Mouse (Mus musculus) limb, embryonic 14.5 days (tissue): Measurements from ENCODE around the gene Krtcap2. TPM values are rescaled to one million over a fixed set of nuclear protein-coding genes. Genes with fewer than 3 reads are reported as not detected.
A peak's percentile ranks its signal among the peaks of the same experiment; 100 is the strongest.

Source experiments
- ATAC-seq: fragments of 200-750 bp; cut with Nextera tagmentation; 2 replicates; pipeline ENCODE4 v1.8.0; 2017; ENCODE audit warnings: low read depth, moderate number of reproducible peaks, moderate TSS enrichment; ENCODE audit not compliant: low FRiP score
- DNase-seq: peaks from one replicate; pipeline ENCODE4 v3.0.0-alpha.2; 2015; ENCODE audit warnings: low spot score
- H3K27ac ChIP-seq: fragments of 300-500 bp; sonication (generic); replicated peaks from 2 replicates; pipeline ENCODE4 v1.5.1; 2014; ENCODE audit warnings: low read depth, mild to moderate bottlenecking, low read length, moderate library complexity, mixed read lengths
- H3K27me3 ChIP-seq: fragments of 300-500 bp; sonication (generic); 2 replicates; pipeline ENCODE4 v1.6.1; 2014; ENCODE audit warnings: low read length, mixed read lengths; ENCODE audit not compliant: control insufficient read depth, insufficient read depth
- H3K36me3 ChIP-seq: fragments of 300-500 bp; sonication (generic); 2 replicates; pipeline ENCODE4 v1.6.1; 2014; ENCODE audit warnings: mild to moderate bottlenecking, low read length, moderate library complexity, mixed read lengths; ENCODE audit not compliant: control insufficient read depth, insufficient read depth
- H3K4me1 ChIP-seq: fragments of 300-500 bp; sonication (generic); 2 replicates; pipeline ENCODE4 v1.6.1; 2014; ENCODE audit warnings: antibody characterized with exemption, low read length, mixed read lengths; ENCODE audit not compliant: control insufficient read depth, insufficient read depth
- H3K4me2 ChIP-seq: fragments of 300-500 bp; sonication (generic); replicated peaks from 2 replicates; pipeline ENCODE4 v1.6.1; 2014; ENCODE audit warnings: low read depth, mild to moderate bottlenecking, low read length, moderate library complexity; ENCODE audit not compliant: severe bottlenecking
- H3K4me3 ChIP-seq: fragments of 300-500 bp; sonication (generic); replicated peaks from 2 replicates; pipeline ENCODE4 v1.5.1; 2014; ENCODE audit warnings: low read length
- H3K9ac ChIP-seq: fragments of 300-500 bp; sonication (generic); 2 replicates; pipeline ENCODE4 v1.6.1; 2014; ENCODE audit warnings: mild to moderate bottlenecking, low read depth, low read length, moderate library complexity; ENCODE audit not compliant: severe bottlenecking
- H3K9me3 ChIP-seq: fragments of 300-500 bp; sonication (generic); 2 replicates; pipeline ENCODE4 v1.6.1; 2016; ENCODE audit warnings: low read length; ENCODE audit not compliant: control insufficient read depth
- POLR2A ChIP-seq: fragments of 200-500 bp; IDR thresholded peaks from 2 replicates; pipeline ENCODE4 v1.8.0; 2012; ENCODE audit warnings: inconsistent platforms, mild to moderate bottlenecking, moderate library complexity, borderline replicate concordance; ENCODE audit not compliant: insufficient read depth, insufficient read length; ENCODE audit errors: extremely low read depth
- WGBS: fragments of 180-500 bp; shearing (Covaris S2); extraction: QIAGEN DNeasy Blood & Tissue Kit; methylation state at CpG from one replicate; pipeline ENCODE4 v1.1.7; 2014; 5-methylcytosine and 5-hydroxymethylcytosine counted together
- polyA plus RNA-seq, 2 experiments: library from polyadenylated mRNA; depleted of rRNA in 1 of 2; stranded (reverse) in 1 of 2; unstranded in 1 of 2; fragments of >200 nt; fragmentation: Nextera tagmentation in 1 of 2; extraction: Ambion mirVana in 1 of 2; gene quantifications; 2 replicates each; pipeline versions ENCODE4 v1.2.1 to v1.2.3; 2012 to 2014

The Krtcap2 gene
- polyA plus RNA-seq, 2 experiments, result 121 to 353 TPM

DNA sequence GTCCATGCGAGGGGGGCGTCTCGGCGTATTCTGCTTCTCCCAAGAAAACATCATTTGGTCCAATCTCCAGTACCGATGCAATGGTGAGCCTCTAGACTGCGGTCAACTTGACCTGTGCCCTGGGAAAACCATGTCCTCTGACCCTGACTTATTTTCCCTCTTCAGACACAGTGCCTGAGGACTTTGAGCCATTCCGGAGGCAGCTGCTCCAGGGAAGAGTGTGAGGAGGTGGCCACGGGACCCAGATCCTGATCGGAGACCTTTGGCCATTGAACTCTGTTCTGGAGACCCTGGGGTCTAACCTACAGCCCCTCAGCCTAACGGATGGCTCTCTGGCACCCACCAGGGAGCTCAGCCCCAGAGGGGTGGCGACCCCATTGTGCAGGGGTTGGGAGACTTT, 19.4 kb upstream of the Krtcap2 start:
- H3K9me3 ChIP-seq, result no peaks in the 10 kb centered on the region
- DNase-seq, result no peak
- no peak for ATAC-seq
- peak overlapping the region; percentile 43; the same call in 1 of the 2 replicates for H3K9ac ChIP-seq
- WGBS, result 37% methylated on average over 11 of the region's 11 CpGs
- H3K4me1 ChIP-seq, result peaks cover 22% of the 10 kb centered on the region
- H3K27me3 ChIP-seq, result no peaks in the 10 kb centered on the region
- H3K4me3 ChIP-seq, result peak overlapping the region; percentile 39
- no peak for TF ChIP-seq POLR2A
- no peak overlapping the region for H3K27ac ChIP-seq
- H3K4me2 ChIP-seq, result peak overlapping the region; percentile 72
- H3K36me3 ChIP-seq, result peaks cover 29% of the 10 kb centered on the region

DNA sequence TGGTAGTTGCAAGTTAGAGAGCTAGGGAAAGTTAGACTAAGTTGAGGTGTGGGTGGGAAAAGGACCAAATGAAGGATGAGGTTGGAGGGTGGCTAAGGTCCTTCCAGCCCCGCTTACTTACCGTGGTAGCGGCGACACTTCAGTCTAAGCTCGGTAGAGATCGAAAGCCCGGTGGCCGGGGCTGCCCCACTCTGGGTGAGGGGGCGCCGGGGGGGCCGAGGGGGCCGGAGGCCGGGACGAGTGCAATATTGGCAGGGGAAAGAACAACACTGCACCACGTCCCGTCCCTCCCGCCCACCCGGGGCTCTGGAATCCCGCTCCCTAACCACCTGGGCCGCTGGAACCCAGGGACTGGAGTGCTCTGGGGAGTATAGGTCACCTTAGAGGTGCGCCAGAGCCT, 18.9 kb upstream of the Krtcap2 start, which contains the start of gene Mtx1:
TSS of gene Mtx1 (minus strand) at position 189 of the 400 bp plus-strand sequence.
- peak within 1 kb of the TSS; percentile 45 for H3K9ac ChIP-seq
- H3K27me3 ChIP-seq, result no peaks in the 10 kb centered on the region
- WGBS, result 6% methylated on average over 19 of the region's 21 CpGs
- H3K4me1 ChIP-seq, result peaks cover 22% of the 10 kb centered on the region
- no peak for TF ChIP-seq POLR2A
- peak within 1 kb of the TSS; percentile 72 for H3K4me2 ChIP-seq
- H3K36me3 ChIP-seq, result peaks cover 26% of the 10 kb centered on the region
- peak within 1 kb of the TSS; percentile 39 for H3K4me3 ChIP-seq
- DNase-seq, result no peak
- ATAC-seq, result peak; percentile 14; the same call in 1 of the 2 replicates
- peak within 1 kb of the TSS; percentile 91 for H3K27ac ChIP-seq
- no peaks in the 10 kb centered on the region for H3K9me3 ChIP-seq

GRCm38 (mm10) chr3:89227307-89228179, 18.2 kb upstream of the Krtcap2 start:
- DNase-seq, result peak; percentile 95
- peaks cover 22% of the 10 kb centered on the region for H3K4me1 ChIP-seq
- peak; percentile 91; the same call in 1 of the 2 replicates for TF ChIP-seq POLR2A
- WGBS, result 4% methylated on average over 38 of the region's 41 CpGs
- peak overlapping the region; percentile 72 for H3K4me2 ChIP-seq
- H3K36me3 ChIP-seq, result peaks cover 26% of the 10 kb centered on the region
- H3K4me3 ChIP-seq, result peak overlapping the region; percentile 39
- peak overlapping the region; percentile 45 for H3K9ac ChIP-seq
- H3K9me3 ChIP-seq, result no peaks in the 10 kb centered on the region
- H3K27me3 ChIP-seq, result no peaks in the 10 kb centered on the region
- H3K27ac ChIP-seq, result peak overlapping the region; percentile 91
- ATAC-seq, result peak; percentile 89

DNA sequence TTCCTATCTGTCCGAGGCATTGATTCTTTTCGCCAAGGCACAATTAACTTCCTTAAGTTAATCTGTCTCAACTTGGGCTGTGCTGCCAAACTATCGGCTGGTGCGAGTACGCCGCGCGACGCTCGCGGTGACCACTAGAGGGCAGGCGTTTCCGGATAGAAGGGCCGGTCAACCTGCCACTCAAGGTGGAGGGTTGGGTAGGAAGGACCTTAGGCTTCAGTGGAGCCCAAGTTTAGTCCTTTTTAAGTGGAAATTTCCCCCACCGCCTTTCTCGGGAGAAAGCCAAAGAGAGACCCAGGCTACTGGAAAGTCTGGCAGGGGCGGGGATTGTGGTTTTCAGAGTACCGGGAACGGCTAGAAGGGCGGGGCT, 17.6 kb upstream of the Krtcap2 start:
- H3K9ac ChIP-seq, result peak overlapping the region; percentile 45; the same call in 1 of the 2 replicates
- peak overlapping the region; percentile 39 for H3K4me3 ChIP-seq
- H3K4me1 ChIP-seq, result peaks cover 22% of the 10 kb centered on the region
- H3K9me3 ChIP-seq, result no peaks in the 10 kb centered on the region
- TF ChIP-seq POLR2A, result no peak
- H3K27me3 ChIP-seq, result no peaks in the 10 kb centered on the region
- DNase-seq, result peak; percentile 84
- H3K36me3 ChIP-seq, result peaks cover 19% of the 10 kb centered on the region
- WGBS, result under 1% methylated on average over 20 of the region's 20 CpGs
- ATAC-seq, result peak; percentile 49
- H3K27ac ChIP-seq, result peak overlapping the region; percentile 91
- H3K4me2 ChIP-seq, result peak overlapping the region; percentile 72

- Histone ChIP-seq H3K27ac (peak within 1 kb of the TSS; percentile 91), H3K4me3 (peak within 1 kb of the TSS; percentile 39), H3K4me2 (peak within 1 kb of the TSS; percentile 72), H3K9ac (peak within 1 kb of the TSS; percentile 45), H3K27me3 (no peaks in the 10 kb centered on the region), H3K4me1 (peaks cover 22% of the 10 kb centered on the region), H3K9me3 (no peaks in the 10 kb centered on the region), H3K36me3 (peaks cover 18% of the 10 kb centered on the region)
- TF ChIP-seq POLR2A, result no peak
- DNase-seq (no peak), ATAC-seq (no peak)
- 29% methylated on average over 9 of the region's 10 CpGs for WGBS
Observed at GRCm38 (mm10) chr3:89228836-89229235, 16.9 kb upstream of the Krtcap2 start, which contains the start of gene Muc1. Muc1 (plus strand) TSS chr3:89229057.
